Mouse (Mus musculus) adipose tissue, adult 10 weeks (tissue): ENCODE results near the gene Mrc2. TPM values are rescaled to one million over a fixed set of nuclear protein-coding genes. Genes with fewer than 3 reads are reported as not detected.

Source experiments
- polyA plus RNA-seq: library from polyadenylated mRNA; stranded (reverse); fragments of 350-450 nt; fragmentation: Illumina TruSeq; extraction: RNeasy Lipid Tissue Mini Kit (QIAGEN cat#74804); gene quantifications from one replicate; pipeline ENCODE4 v1.2.3, GENCODE M21; 2014; ENCODE audit warnings: low read depth, low replicate concordance

The Mrc2 gene
- 8.9 TPM for polyA plus RNA-seq

GRCm38 (mm10) chr11:105292124-105293071 is at the start of gene Mrc2:
Gene Mrc2 (plus strand): TSS chr11:105292643.

Other genes starting within 250 kb of the Mrc2 start
- gene Efcab3, start 229.1 kb upstream of the Mrc2 start, polyA plus RNA-seq: 4.9 TPM
- 19.8 TPM for gene Mettl2, start 166.2 kb upstream of the Mrc2 start, polyA plus RNA-seq
- not detected for gene Gm10842, start 145.8 kb upstream of the Mrc2 start, polyA plus RNA-seq
- 35.4 TPM for gene Tlk2, start 113.8 kb upstream of the Mrc2 start, polyA plus RNA-seq
- 14.4 TPM for gene March10, start 164.1 kb downstream of the Mrc2 start, polyA plus RNA-seq